Comparison of ENCODE assay signal across 10 mouse cellular contexts in the genomic region with DNA sequence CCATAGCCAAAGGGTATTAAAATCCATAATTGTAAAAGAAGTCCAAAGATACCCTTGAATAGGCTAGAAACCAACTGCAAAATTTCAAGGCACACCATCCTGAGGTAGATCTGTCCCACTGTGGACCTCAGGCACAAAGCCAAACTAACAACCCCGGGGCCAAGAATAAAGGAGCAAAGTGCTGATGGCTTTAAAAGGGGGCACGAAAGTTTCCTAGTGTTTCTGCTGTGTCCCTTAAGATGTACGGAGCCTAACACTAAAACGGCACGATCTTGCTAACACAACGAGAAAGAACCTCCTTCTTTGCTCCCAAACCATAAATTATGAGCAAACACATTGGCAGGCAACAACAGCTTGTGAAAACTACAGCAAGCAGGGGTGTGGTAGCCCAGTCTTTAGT. TPM values are rescaled to one million over a fixed set of nuclear protein-coding genes. Genes with fewer than 3 reads are reported as not detected.
DNase-seq lines count a peak whose midpoint lies in the region; ATAC-seq and TF ChIP-seq lines count a peak whose summit lies in the region.
"Had no signal": no experiment of that assay in that cellular context is flagged by ENCODE, and none has a peak within 500 bp of the region (broad histone marks: within the 10 kb centered on the region; RNA-seq: fewer than 3 reads in every experiment).

No protein-coding gene starts in this region.

- no peak for DNase-seq in heart, adult 9 months (ENCODE audit: low spot score in 2 of 2)
- no peak for DNase-seq in neural tube, embryonic 10.5 days (ENCODE audit: extremely low spot score, low spot score)
- no peak for DNase-seq in stomach, postnatal 0 days (ENCODE audit: low spot score)
- no peak for DNase-seq in cerebellum, adult 8-10 months
- no peak for DNase-seq in frontal cortex, postnatal 25 days (ENCODE audit: low spot score in 2 of 2)
- DNase-seq: adrenal gland, adult 8-10 months; thymus, postnatal 14 days had no signal

- no peaks in the 10 kb centered on the region for H3K27me3 ChIP-seq in heart, embryonic 13.5 days (replicated peaks)
- no peaks in the 10 kb centered on the region for H3K27me3 ChIP-seq in neural tube, embryonic 12.5 days (replicated peaks)
- H3K27me3 ChIP-seq in limb, embryonic 15.5 days: no peaks in the 10 kb centered on the region
- no peaks in the 10 kb centered on the region for H3K27me3 ChIP-seq in stomach, postnatal 0 days (ENCODE audit: control insufficient read depth, insufficient read depth, low read length)

- H3K4me2 ChIP-seq in heart, embryonic 13.5 days: peak overlapping the region; percentile 78
- H3K4me2 ChIP-seq in neural tube, embryonic 12.5 days (replicated peaks): peak overlapping the region; percentile 94
- H3K4me2 ChIP-seq in limb, embryonic 15.5 days: peak overlapping the region; percentile 90
- 0 out of 2 replicates have a peak overlapping the region, but pooled peaks have one; percentile 90 for H3K4me2 ChIP-seq in stomach, postnatal 0 days (replicated peaks; ENCODE audit: low read depth)

- H3K9ac ChIP-seq in heart, embryonic 13.5 days: peak overlapping the region; percentile 90
- no peak overlapping the region for H3K9ac ChIP-seq in neural tube, embryonic 12.5 days
- 0 out of 2 replicates have a peak overlapping the region, but pooled peaks have one; percentile 7 for H3K9ac ChIP-seq in limb, embryonic 15.5 days
- H3K9ac ChIP-seq in stomach, postnatal 0 days (ENCODE audit: low read length): no peak overlapping the region

- H3K9me3 ChIP-seq in heart, embryonic 13.5 days: no peaks in the 10 kb centered on the region
- H3K9me3 ChIP-seq in neural tube, embryonic 12.5 days: no peaks in the 10 kb centered on the region
- no peaks in the 10 kb centered on the region for H3K9me3 ChIP-seq in limb, embryonic 15.5 days
- no peaks in the 10 kb centered on the region for H3K9me3 ChIP-seq in stomach, postnatal 0 days (ENCODE audit: control insufficient read depth, low read length)

- WGBS in heart, embryonic 13.5 days: 80% methylated on average over 6 of the region's 6 CpGs
- WGBS in neural tube, embryonic 12.5 days: 61% methylated on average over 6 of the region's 6 CpGs
- WGBS in limb, embryonic 15.5 days: 45% methylated on average over 6 of the region's 6 CpGs
- 55% methylated on average over 6 of the region's 6 CpGs for WGBS in stomach, postnatal 0 days

- H3K4me1 ChIP-seq in heart, embryonic 13.5 days: peaks cover 30% of the 10 kb centered on the region
- peaks cover 16% of the 10 kb centered on the region for H3K4me1 ChIP-seq in neural tube, embryonic 12.5 days
- peaks cover 23% of the 10 kb centered on the region for H3K4me1 ChIP-seq in limb, embryonic 15.5 days
- H3K4me1 ChIP-seq in stomach, postnatal 0 days (replicated peaks; ENCODE audit: control insufficient read depth, insufficient read depth): no peaks in the 10 kb centered on the region; the same call in 1 of the 2 replicates

- no peak for ATAC-seq in heart, embryonic 13.5 days (ENCODE audit: extremely low read depth, insufficient number of reproducible peaks, low FRiP score, low TSS enrichment)
- ATAC-seq in neural tube, embryonic 12.5 days (ENCODE audit: low FRiP score, low read depth): no peak
- ATAC-seq in limb, embryonic 15.5 days (ENCODE audit: insufficient number of reproducible peaks, low FRiP score, low TSS enrichment, low read depth): no peak
- no peak for ATAC-seq in stomach, postnatal 0 days (ENCODE audit: low FRiP score, low TSS enrichment)

- no peak for TF ChIP-seq EP300 in stomach, postnatal 0 days (optimal IDR thresholded peaks at IDR 0.05)

- peaks cover 20% of the 10 kb centered on the region for H3K36me3 ChIP-seq in heart, embryonic 13.5 days
- H3K36me3 ChIP-seq in neural tube, embryonic 12.5 days: peaks cover 6% of the 10 kb centered on the region; the same call in 1 of the 2 replicates
- peaks cover 12% of the 10 kb centered on the region; the same call in 1 of the 2 replicates for H3K36me3 ChIP-seq in limb, embryonic 15.5 days
- no peaks in the 10 kb centered on the region; the same call in 1 of the 2 replicates for H3K36me3 ChIP-seq in stomach, postnatal 0 days (ENCODE audit: control insufficient read depth, insufficient read depth, low read length)

- no peak overlapping the region for H3K27ac ChIP-seq in heart, embryonic 13.5 days (replicated peaks)
- H3K27ac ChIP-seq in neural tube, embryonic 12.5 days: no peak overlapping the region
- no peak overlapping the region for H3K27ac ChIP-seq in limb, embryonic 15.5 days
- H3K27ac ChIP-seq in stomach, postnatal 0 days (replicated peaks): no peak overlapping the region

- no peak for TF ChIP-seq CTCF in stomach, postnatal 0 days (IDR thresholded peaks at IDR 0.05; ENCODE audit: low read depth)

- H3K4me3 ChIP-seq in heart, embryonic 13.5 days: peak overlapping the region; percentile 87
- H3K4me3 ChIP-seq in neural tube, embryonic 12.5 days: no peak overlapping the region
- peak overlapping the region; percentile 73 for H3K4me3 ChIP-seq in limb, embryonic 15.5 days
- no peak overlapping the region; the same call in 1 of the 2 replicates for H3K4me3 ChIP-seq in stomach, postnatal 0 days (ENCODE audit: low read depth, low read length)

RNA-seq across cellular contexts. Expression of a gene that starts 1.6 kb away (rescaled TPM):
- polyA plus RNA-seq in heart, embryonic 13.5 days (2015; fragmentation: Nextera tagmentation; extraction: Ambion mirVana): 14.1 and 14.6 TPM in 2 replicates
- polyA plus RNA-seq in neural tube, embryonic 12.5 days (2016; fragmentation: Nextera tagmentation; extraction: Ambion mirVana): 9.8 and 12.5 TPM in 2 replicates
- polyA plus RNA-seq in limb, embryonic 15.5 days (2015; fragmentation: Nextera tagmentation; extraction: Ambion mirVana): 12.7 and 15.4 TPM in 2 replicates
- polyA plus RNA-seq in stomach, postnatal 0 days (2015; fragmentation: Nextera tagmentation; extraction: Ambion mirVana): 15.6 and 18.5 TPM in 2 replicates

RNA-seq across cellular contexts. Expression of a gene that starts 57.2 kb away (rescaled TPM):
- 1.8 and 2.4 TPM in 2 replicates for polyA plus RNA-seq in heart, embryonic 13.5 days (2015; fragmentation: Nextera tagmentation; extraction: Ambion mirVana)
- polyA plus RNA-seq in neural tube, embryonic 12.5 days (2016; fragmentation: Nextera tagmentation; extraction: Ambion mirVana): 9.1 and 14.1 TPM in 2 replicates
- 6.6 TPM in 2 replicates for polyA plus RNA-seq in limb, embryonic 15.5 days (2015; fragmentation: Nextera tagmentation; extraction: Ambion mirVana)
- 0.33 and 0.38 TPM in 2 replicates for polyA plus RNA-seq in stomach, postnatal 0 days (2015; fragmentation: Nextera tagmentation; extraction: Ambion mirVana)

Comparison
In these comparisons a context has a peak if more than half of its experiments do, and no peak if none do; other contexts are left out.
1. H3K4me3 ChIP-seq: peak in heart, embryonic 13.5 days (single experiment) and limb, embryonic 15.5 days (single experiment); none in neural tube, embryonic 12.5 days (single experiment) and stomach, postnatal 0 days (single experiment).
2. H3K9ac ChIP-seq: peak in heart, embryonic 13.5 days (single experiment) and limb, embryonic 15.5 days (single experiment); none in neural tube, embryonic 12.5 days (single experiment) and stomach, postnatal 0 days (single experiment).
3. Peak in every context shown above with its lines, with median percentiles within 50 percentile points of each other: H3K4me2 ChIP-seq.